Mouse (Mus musculus) limb, embryonic 15.5 days (tissue): ENCODE measurements at regions not wholly inside any gene's neighbourhood (a gene's known extent, or its start where the extent isn't known, plus 50 kb on each side); places are given as distances from the start of the nearest gene placed in this dataset.
A peak's percentile ranks its signal among the peaks of the same experiment; 100 is the strongest.
"Not testable (repeated sequence)": the region's sequence is repeated elsewhere in the genome, so short reads cannot be mapped to it uniquely, and the experiment has no call there.

Source experiments
- ATAC-seq: fragments of 200-750 bp; cut with Nextera tagmentation; 2 replicates; pipeline ENCODE4 v1.8.0; 2017; ENCODE audit warnings: low read depth, moderate TSS enrichment; ENCODE audit not compliant: insufficient number of reproducible peaks, low FRiP score, low TSS enrichment
- H3K27ac ChIP-seq: fragments of 300-500 bp; sonication (generic); 2 replicates; pipeline ENCODE4 v1.5.1; 2015; ENCODE audit warnings: moderate library complexity, mild to moderate bottlenecking, inconsistent platforms
- H3K27me3 ChIP-seq: fragments of 300-500 bp; sonication (generic); 2 replicates; pipeline ENCODE4 v1.6.1; 2015; ENCODE audit warnings: inconsistent platforms
- H3K36me3 ChIP-seq: fragments of 300-500 bp; sonication (generic); 2 replicates; pipeline ENCODE4 v1.6.1; 2015; ENCODE audit warnings: inconsistent platforms
- H3K4me1 ChIP-seq: fragments of 300-500 bp; sonication (generic); 2 replicates; pipeline ENCODE4 v1.6.1; 2015; ENCODE audit warnings: inconsistent platforms
- H3K4me2 ChIP-seq: fragments of 300-500 bp; sonication (generic); 2 replicates; pipeline ENCODE4 v1.6.1; 2015; ENCODE audit warnings: mild to moderate bottlenecking, inconsistent platforms
- H3K4me3 ChIP-seq: fragments of 300-500 bp; sonication (generic); 2 replicates; pipeline ENCODE4 v1.5.1; 2015; ENCODE audit warnings: mild to moderate bottlenecking, inconsistent platforms
- H3K9ac ChIP-seq: fragments of 300-500 bp; sonication (generic); 2 replicates; pipeline ENCODE4 v1.6.1; 2015; ENCODE audit warnings: inconsistent platforms
- H3K9me3 ChIP-seq: fragments of 300-500 bp; sonication (generic); 2 replicates; pipeline ENCODE4 v1.6.1; 2016; ENCODE audit warnings: inconsistent platforms
- WGBS: fragments of 180-500 bp; shearing (Covaris S2); methylation state at CpG from one replicate; pipeline ENCODE4 v1.1.7; 2015; 5-methylcytosine and 5-hydroxymethylcytosine counted together

GRCm38 (mm10) chr3:20777883-20778282 is 410.9 kb upstream of the Agtr1b start:
- H3K9ac ChIP-seq: no peak overlapping the region
- no peaks in the 10 kb centered on the region for H3K36me3 ChIP-seq
- H3K9me3 ChIP-seq: no peaks in the 10 kb centered on the region
- H3K4me1 ChIP-seq: 0 out of 2 replicates have a peak, but pooled peaks cover 2% of the 10 kb centered on the region
- no peak overlapping the region for H3K27ac ChIP-seq
- ATAC-seq: no peak
- no peak overlapping the region for H3K4me2 ChIP-seq
- no peak overlapping the region for H3K4me3 ChIP-seq
- H3K27me3 ChIP-seq: no peaks in the 10 kb centered on the region

GRCm38 (mm10) chr3:20776964-20777304 is 410.0 kb upstream of the Agtr1b start:
- Histone ChIP-seq H3K9ac (no peak overlapping the region), H3K4me3 (no peak overlapping the region), H3K9me3 (no peaks in the 10 kb centered on the region), H3K4me1 (0 out of 2 replicates have a peak, but pooled peaks cover 2% of the 10 kb centered on the region), H3K27me3 (no peaks in the 10 kb centered on the region), H3K27ac (no peak overlapping the region), H3K4me2 (no peak overlapping the region), H3K36me3 (no peaks in the 10 kb centered on the region)
- ATAC-seq: no peak
- 90% methylated on average over 2 of the region's 2 CpGs for WGBS

GRCm38 (mm10) chr3:20776128-20776963 is 409.4 kb upstream of the Agtr1b start:
- ATAC-seq: no peak
- Histone ChIP-seq H3K4me1 (0 out of 2 replicates have a peak, but pooled peaks cover 2% of the 10 kb centered on the region), H3K27ac (no peak overlapping the region), H3K9ac (no peak overlapping the region), H3K36me3 (no peaks in the 10 kb centered on the region), H3K27me3 (no peaks in the 10 kb centered on the region), H3K4me3 (no peak overlapping the region), H3K4me2 (no peak overlapping the region), H3K9me3 (no peaks in the 10 kb centered on the region)
- 57% methylated on average over 4 of the region's 4 CpGs for WGBS

- Histone ChIP-seq H3K4me3 (no peak overlapping the region), H3K4me1 (no peaks in the 10 kb centered on the region), H3K9me3 (no peaks in the 10 kb centered on the region), H3K9ac (no peak overlapping the region), H3K27me3 (no peaks in the 10 kb centered on the region), H3K36me3 (no peaks in the 10 kb centered on the region), H3K4me2 (no peak overlapping the region), H3K27ac (no peak overlapping the region)
- no peak for ATAC-seq
- 67% methylated on average over 3 of the region's 3 CpGs for WGBS
Measured at GRCm38 (mm10) chr3:20734302-20734701, 367.3 kb upstream of the Agtr1b start.

- Histone ChIP-seq H3K9ac (no peak overlapping the region), H3K4me2 (no peak overlapping the region), H3K36me3 (no peaks in the 10 kb centered on the region), H3K27me3 (no peaks in the 10 kb centered on the region), H3K27ac (no peak overlapping the region), H3K4me3 (no peak overlapping the region), H3K4me1 (no peaks in the 10 kb centered on the region), H3K9me3 (no peaks in the 10 kb centered on the region)
- ATAC-seq: no peak
Measured at GRCm38 (mm10) chr3:20732005-20732404, 365.0 kb upstream of the Agtr1b start.

- no peaks in the 10 kb centered on the region for H3K27me3 ChIP-seq
- no peak overlapping the region for H3K4me3 ChIP-seq
- no peak overlapping the region for H3K9ac ChIP-seq
- no peaks in the 10 kb centered on the region for H3K36me3 ChIP-seq
- no peak overlapping the region for H3K27ac ChIP-seq
- ATAC-seq: no peak
- H3K4me2 ChIP-seq: no peak overlapping the region
- H3K9me3 ChIP-seq: no peaks in the 10 kb centered on the region
- no peaks in the 10 kb centered on the region for H3K4me1 ChIP-seq
Measured at GRCm38 (mm10) chr3:20730481-20730880, 363.5 kb upstream of the Agtr1b start.

- not testable (repeated sequence) for H3K4me2 ChIP-seq
Measured at GRCm38 (mm10) chr3:20729776-20730175, 362.8 kb upstream of the Agtr1b start.

GRCm38 (mm10) chr3:20714671-20715070 is 347.7 kb upstream of the Agtr1b start:
- Histone ChIP-seq H3K4me2 (no peak overlapping the region), H3K4me3 (no peak overlapping the region), H3K9ac (no peak overlapping the region), H3K36me3 (no peaks in the 10 kb centered on the region), H3K4me1 (no peaks in the 10 kb centered on the region), H3K27me3 (no peaks in the 10 kb centered on the region), H3K27ac (no peak overlapping the region), H3K9me3 (no peaks in the 10 kb centered on the region)
- WGBS: 29% methylated on average over 1 of the region's 1 CpGs
- no peak for ATAC-seq

More at GRCm38 (mm10) chr3:20729776-20730175, 362.8 kb upstream of the Agtr1b start:
- not testable (repeated sequence) for H3K27me3 ChIP-seq, ATAC-seq, H3K9me3 ChIP-seq, H3K36me3 ChIP-seq, H3K4me1 ChIP-seq, H3K4me3 ChIP-seq, H3K9ac ChIP-seq, H3K27ac ChIP-seq

GRCm38 (mm10) chr3:20709661-20710060 is 342.7 kb upstream of the Agtr1b start:
- Histone ChIP-seq H3K4me1 (no peaks in the 10 kb centered on the region), H3K36me3 (no peaks in the 10 kb centered on the region), H3K4me3 (no peak overlapping the region), H3K27ac (no peak overlapping the region), H3K27me3 (no peaks in the 10 kb centered on the region), H3K9me3 (no peaks in the 10 kb centered on the region), H3K9ac (no peak overlapping the region), H3K4me2 (no peak overlapping the region)
- WGBS: 40% methylated on average over 2 of the region's 2 CpGs
- no peak for ATAC-seq

GRCm38 (mm10) chr3:20695322-20695859 is 328.4 kb upstream of the Agtr1b start:
- ATAC-seq: no peak
- no peaks in the 10 kb centered on the region for H3K27me3 ChIP-seq
- 86% methylated on average over 2 of the region's 2 CpGs for WGBS
- no peak overlapping the region for H3K4me3 ChIP-seq
- no peaks in the 10 kb centered on the region for H3K36me3 ChIP-seq
- no peaks in the 10 kb centered on the region for H3K9me3 ChIP-seq
- H3K4me1 ChIP-seq: no peaks in the 10 kb centered on the region
- no peak overlapping the region for H3K9ac ChIP-seq
- H3K27ac ChIP-seq: no peak overlapping the region
- H3K4me2 ChIP-seq: no peak overlapping the region

- H3K27ac ChIP-seq: no peak overlapping the region
- ATAC-seq: no peak
- WGBS: 84% methylated on average over 6 of the region's 6 CpGs
Measured at GRCm38 (mm10) chr3:20680944-20681494, 314.0 kb upstream of the Agtr1b start.

GRCm38 (mm10) chr3:20661883-20662282 is 294.9 kb upstream of the Agtr1b start:
- H3K4me3 ChIP-seq: no peak overlapping the region
- no peaks in the 10 kb centered on the region for H3K27me3 ChIP-seq
- ATAC-seq: peak; percentile 86; the same call in 1 of the 2 replicates
- no peaks in the 10 kb centered on the region for H3K4me1 ChIP-seq
- H3K9ac ChIP-seq: no peak overlapping the region
- no peaks in the 10 kb centered on the region for H3K9me3 ChIP-seq
- H3K27ac ChIP-seq: no peak overlapping the region
- H3K4me2 ChIP-seq: no peak overlapping the region
- H3K36me3 ChIP-seq: no peaks in the 10 kb centered on the region
- 10% methylated on average over 1 of the region's 1 CpGs for WGBS

More at GRCm38 (mm10) chr3:20680944-20681494, 314.0 kb upstream of the Agtr1b start:
- no peaks in the 10 kb centered on the region for H3K4me1 ChIP-seq
- no peak overlapping the region for H3K9ac ChIP-seq
- H3K27me3 ChIP-seq: no peaks in the 10 kb centered on the region
- no peaks in the 10 kb centered on the region for H3K36me3 ChIP-seq
- H3K9me3 ChIP-seq: no peaks in the 10 kb centered on the region
- no peak overlapping the region for H3K4me2 ChIP-seq
- no peak overlapping the region for H3K4me3 ChIP-seq
